Mouse (Mus musculus): Measurements from ENCODE around the gene Psmd8.
"Not testable (repeated sequence)": the region's sequence is repeated elsewhere in the genome, so short reads cannot be mapped to it uniquely, and the experiment has no call there.

Gene Psmd8

DNA sequence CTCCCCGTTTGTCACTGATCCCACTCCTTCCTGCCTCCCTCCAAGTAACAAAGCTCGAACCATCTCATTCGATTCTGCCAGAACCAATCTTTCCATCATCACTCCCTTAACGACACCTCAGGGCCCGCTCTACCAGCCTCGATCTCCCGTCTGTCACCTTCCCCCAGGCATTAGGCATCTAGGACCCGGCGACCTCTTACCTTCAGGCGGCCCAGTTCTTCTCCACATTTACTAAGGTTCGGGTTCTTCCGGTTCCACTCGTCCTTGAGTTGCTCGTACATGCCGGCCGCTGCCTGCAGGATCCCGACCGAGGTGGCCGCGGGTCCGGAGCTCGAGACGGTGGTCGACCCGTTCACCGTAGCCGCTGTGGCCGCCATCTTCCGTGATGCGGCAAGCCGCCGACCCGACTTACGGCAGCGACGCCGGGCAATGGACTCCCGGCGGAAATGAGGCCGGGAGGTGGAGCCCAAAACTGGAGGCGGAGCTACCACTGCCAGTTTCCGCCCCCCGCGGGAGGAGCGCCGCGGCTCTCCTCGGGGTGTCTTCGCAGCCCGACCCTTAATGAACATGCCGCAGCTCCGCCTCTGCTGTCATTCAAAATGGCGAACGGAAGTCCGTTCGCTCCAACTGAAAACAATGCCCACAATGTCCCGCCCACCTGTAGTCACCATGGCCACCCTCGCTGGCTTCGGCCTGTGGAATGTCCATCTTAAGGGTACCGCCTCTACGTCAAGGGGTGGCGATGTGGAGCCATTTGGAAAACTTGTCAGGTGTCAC is at the start of gene Psmd8:
Gene Psmd8 (minus strand): TSS at position 625 of the 777 bp plus-strand sequence.
- DNase-seq (ENCODE audit: low read depth, low spot score), result peak; percentile 99

DNA sequence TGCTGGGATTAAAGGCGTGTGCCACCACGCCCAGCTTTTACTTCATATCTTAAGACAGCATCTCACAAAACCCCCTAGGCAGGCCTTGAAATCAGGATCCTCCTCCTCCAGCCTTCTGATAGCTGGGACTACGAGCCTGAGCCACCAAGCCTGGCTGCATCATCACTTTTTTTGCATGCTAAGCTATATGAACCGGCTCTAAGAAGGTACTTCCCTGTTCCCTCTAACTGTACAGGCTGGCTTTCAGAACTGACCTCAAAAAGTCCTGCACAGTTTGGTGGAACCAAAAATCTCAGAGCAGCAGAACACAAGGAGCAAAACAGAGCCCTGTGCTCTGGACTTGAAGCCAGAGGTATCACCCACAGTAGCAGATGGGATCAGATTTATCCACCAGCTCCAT is 47.7 kb upstream of the Psmd8 start:
- DNase-seq (ENCODE audit: low read depth, low spot score), result no peak

DNA sequence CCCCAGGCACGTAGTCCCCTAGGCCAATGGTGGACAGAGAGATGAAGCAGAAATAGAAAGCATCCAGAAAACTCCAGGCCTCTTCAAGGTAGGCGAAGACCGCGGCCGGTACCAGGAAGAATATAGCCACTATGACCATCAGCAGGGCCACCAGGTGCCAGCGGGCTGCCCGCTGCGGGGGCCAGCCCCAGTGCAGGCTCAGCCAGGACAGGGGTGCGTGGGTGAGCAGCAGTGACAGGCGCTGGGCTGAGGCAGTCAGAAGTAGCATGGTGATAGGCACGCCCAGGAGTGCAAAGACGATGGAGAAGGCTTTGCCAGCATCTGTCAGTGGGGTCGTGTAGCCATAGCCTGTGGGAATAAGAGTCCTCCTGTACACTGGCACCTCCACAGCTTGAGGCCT is 45.0 kb upstream of the Psmd8 start:
- DNase-seq (ENCODE audit: low read depth, low spot score), result no peak

- peak; percentile 56 for DNase-seq (ENCODE audit: low read depth, low spot score)
Measured at GRCm38 (mm10) chr7:29224756-29225394, 44.4 kb upstream of the Psmd8 start.

DNA sequence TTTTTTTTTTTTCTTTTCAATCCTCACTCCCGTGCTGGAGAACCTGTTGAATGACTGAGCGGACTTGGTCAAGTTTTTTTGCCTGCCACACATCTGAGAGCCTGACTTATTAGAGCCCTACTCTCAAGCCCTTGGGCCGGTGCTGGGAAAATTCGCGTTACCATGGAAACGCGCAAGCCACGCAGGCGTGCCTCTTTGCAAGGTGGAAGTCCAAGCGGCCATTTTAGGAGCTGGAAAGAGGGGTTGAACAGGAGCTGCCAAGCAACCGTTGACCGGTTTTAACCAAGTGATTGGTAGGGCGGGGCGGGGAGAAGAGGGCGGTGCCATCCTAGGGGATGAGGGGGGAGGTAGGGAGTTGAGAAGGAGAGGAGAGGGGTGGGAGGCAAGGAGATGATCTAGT is 34.3 kb upstream of the Psmd8 start:
- DNase-seq (ENCODE audit: low read depth, low spot score), result no peak

- no peak for DNase-seq (ENCODE audit: low read depth, low spot score)
Measured at GRCm38 (mm10) chr7:29214236-29214635, 33.7 kb upstream of the Psmd8 start.

- peak; percentile 83 for DNase-seq (ENCODE audit: low read depth, low spot score)
Measured at GRCm38 (mm10) chr7:29213675-29214082, 33.2 kb upstream of the Psmd8 start, which contains the start of gene Catsperg1. Catsperg1 (minus strand) TSS chr7:29214035.

- DNase-seq (ENCODE audit: low read depth, low spot score), result not testable (repeated sequence)
Measured at GRCm38 (mm10) chr7:29212775-29213560, 32.5 kb upstream of the Psmd8 start.

DNA sequence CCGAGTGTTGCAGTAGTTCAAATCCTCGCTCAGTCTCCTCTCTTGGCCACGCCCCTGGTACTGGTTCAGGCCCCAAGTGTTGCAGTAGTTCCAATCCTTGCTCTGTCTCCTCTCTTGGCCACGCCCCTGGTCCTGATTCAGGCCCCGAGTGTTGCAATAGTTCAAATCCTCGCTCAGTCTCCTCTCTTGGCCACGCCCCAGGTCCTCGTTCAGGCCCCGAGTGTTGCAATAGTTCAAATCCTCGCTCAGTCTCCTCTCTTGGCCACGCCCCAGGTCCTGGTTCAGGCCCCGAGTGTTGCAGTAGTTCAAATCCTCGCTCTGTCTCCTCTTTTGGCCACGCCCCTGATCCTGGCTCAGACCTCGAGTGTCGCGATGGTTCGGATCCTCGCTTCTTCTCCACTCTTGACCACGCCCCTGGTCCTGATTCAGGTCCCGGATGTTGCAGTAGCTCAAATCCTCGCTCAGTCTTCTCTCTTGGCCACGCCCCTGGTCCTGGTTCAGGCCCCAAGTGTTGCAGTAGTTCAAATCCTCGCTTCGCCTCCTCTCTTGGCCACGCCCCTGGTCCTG is 31.8 kb upstream of the Psmd8 start:
- no peak for DNase-seq (ENCODE audit: low read depth, low spot score)

GRCm38 (mm10) chr7:29211415-29212198 is 31.1 kb upstream of the Psmd8 start:
- peak; percentile 83 for DNase-seq (ENCODE audit: low read depth, low spot score)

- DNase-seq (ENCODE audit: low read depth, low spot score), result not testable (repeated sequence)
Measured at GRCm38 (mm10) chr7:29211013-29211412, 30.5 kb upstream of the Psmd8 start.

DNA sequence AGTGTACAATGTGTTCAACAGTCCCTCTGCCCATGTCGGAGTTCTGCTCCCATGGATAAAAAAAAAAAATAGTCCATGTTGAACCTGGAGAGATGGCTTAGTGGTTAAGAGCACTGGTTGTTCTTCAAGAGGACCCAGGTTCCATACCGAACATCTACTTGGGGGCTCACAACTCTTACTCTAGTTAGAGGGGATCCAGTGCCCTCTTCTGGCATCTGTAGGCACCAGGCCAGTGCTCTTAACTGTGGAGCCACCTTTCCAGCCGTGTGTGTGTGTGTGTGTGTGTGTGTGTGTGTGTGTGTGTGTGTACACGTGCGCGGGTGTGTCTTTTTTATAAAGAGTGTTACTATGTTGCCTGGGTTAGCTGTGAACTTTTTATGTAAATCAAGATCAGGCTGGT is 22.1 kb upstream of the Psmd8 start:
- no peak for DNase-seq (ENCODE audit: low read depth, low spot score)

GRCm38 (mm10) chr7:29194230-29194629 is 13.7 kb upstream of the Psmd8 start:
- DNase-seq (ENCODE audit: low read depth, low spot score), result not testable (repeated sequence)

GRCm38 (mm10) chr7:29181323-29181722 is 822 bp upstream of the Psmd8 start:
- DNase-seq (ENCODE audit: low read depth, low spot score), result not testable (repeated sequence)

DNA sequence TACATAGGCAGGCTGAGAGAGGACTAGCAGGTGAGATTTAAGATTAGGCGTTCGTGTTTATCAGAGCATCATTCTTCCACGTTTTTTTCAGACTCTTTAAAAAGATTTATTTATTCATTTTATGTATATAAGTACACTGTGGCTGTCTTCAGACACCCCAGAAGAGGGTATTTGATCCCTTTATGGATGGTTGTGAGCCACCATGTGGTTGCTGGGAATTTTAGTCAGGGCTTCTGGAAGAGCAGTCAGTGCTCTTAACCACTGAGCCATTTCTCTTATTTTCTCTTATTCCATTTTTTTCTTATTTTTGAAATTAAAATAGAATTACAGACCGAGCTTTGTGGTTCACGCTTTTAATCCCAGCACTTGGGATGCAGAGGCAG is 344 bp upstream of the Psmd8 start:
- DNase-seq (ENCODE audit: low read depth, low spot score), result no peak

DNA sequence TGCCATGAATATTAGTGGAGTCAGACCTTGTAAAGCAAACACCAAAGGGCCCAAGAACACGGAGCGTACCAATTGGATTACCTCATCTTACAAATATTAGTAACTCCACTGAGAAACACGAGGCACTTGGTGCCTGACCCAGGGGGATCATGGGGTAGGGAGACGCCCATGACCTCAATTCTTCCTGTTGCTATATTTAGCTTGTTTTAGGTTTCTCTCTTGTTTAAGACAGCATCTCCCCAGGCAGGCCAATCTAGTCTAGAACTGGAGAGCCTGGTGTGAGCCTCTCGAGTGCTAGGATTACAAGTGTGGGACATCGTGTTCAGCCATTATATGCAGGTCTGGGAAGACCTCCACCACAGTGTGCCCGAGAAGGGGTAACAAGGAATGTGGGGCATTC is 1.2 kb downstream of the Psmd8 start:
- no peak for DNase-seq (ENCODE audit: low read depth, low spot score)

DNA sequence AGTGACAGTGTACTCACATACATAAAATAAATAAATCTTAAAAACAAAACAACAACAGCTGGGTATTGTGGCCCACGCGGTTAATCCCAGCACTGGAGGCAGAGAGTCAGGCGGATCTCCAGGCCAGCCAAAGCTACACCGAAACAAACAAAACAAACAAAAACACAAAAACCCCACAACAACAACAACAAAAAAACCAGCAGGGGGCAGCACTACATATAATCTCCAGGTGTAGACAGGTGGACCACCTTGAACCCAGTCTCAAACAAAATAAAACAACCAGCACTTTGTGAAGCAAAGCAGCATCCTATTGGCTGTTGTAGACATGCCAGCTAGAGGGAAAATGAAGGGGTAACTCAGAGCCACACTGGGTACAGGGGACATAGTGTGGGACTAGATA is 2.4 kb downstream of the Psmd8 start:
- DNase-seq (ENCODE audit: low read depth, low spot score), result no peak

- DNase-seq (ENCODE audit: low read depth, low spot score), result no peak
Measured at GRCm38 (mm10) chr7:29172390-29173016, 8.0 kb downstream of the Psmd8 start.

DNA sequence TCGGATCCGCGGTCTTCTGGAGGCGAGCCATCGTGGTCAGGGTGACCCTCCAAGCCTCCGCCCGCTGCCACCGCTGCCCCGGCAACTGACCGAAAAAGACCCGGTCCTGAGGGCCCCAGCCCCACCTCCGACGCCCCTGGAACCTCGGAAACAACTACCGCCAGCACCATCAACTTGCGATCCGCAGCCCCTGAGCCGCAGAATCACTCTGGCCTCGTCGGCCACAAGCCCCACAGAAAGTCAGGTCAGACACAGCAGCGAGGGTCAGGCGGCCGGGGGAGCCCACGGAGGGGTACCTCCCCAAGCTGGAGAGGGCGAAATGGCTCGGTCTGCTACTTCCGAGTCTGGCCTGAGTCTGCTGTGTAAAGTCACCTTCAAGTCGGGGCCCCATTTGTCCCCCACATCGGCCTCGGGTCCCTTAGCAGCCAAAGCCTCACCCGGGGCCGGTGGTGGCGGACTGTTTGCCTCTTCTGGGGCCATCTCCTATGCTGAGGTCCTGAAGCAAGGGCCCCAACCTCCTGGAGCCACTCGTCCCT is 8.9 kb downstream of the Psmd8 start:
- DNase-seq (ENCODE audit: low read depth, low spot score), result no peak

- no peak for DNase-seq (ENCODE audit: low read depth, low spot score)
Measured at GRCm38 (mm10) chr7:29170755-29171561, 9.5 kb downstream of the Psmd8 start.
